Mouse (Mus musculus): ENCODE measurements around the gene Cracr2b.

DNA sequence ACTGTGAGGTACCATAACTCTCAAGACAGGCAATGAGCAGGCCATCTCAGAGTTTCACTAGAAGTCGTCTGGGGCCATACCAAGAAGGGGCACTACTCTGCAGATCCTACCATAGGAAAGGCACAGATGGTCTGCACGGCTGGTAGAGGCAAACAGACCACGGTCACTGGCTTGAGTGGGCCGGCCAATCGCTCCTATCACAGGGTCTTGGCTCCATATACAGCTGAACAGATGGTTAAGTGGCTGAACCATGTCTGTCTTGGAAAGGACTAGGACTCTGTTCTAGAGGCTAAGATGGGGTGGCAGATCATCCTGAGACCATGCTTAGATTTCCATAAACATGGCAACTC is 41.6 kb downstream of the Cracr2b start:
- no peak for TF ChIP-seq ZNF384 (IDR thresholded peaks at IDR 0.05; ENCODE audit: low read depth, low read length)
- no peak for TF ChIP-seq UBTF (IDR thresholded peaks at IDR 0.05; ENCODE audit: low read depth, low read length)
- TF ChIP-seq POLR2A (IDR thresholded peaks at IDR 0.05; ENCODE audit: low read depth, low read length): no peak
- no peak for TF ChIP-seq HCFC1 (IDR thresholded peaks at IDR 0.05; ENCODE audit: low read depth, low read length)
